Mouse (Mus musculus) R1 (cell line): ENCODE measurements around the gene Hoxd12.
A peak's percentile ranks its signal among the peaks of the same experiment; 100 is the strongest.

Experiments used
- DNase-seq: peaks from one replicate; pipeline ENCODE4 v3.0.0-alpha.2; 2018; ENCODE audit warnings: low read depth, low spot score

Gene Hoxd12

GRCm38 (mm10) chr2:74674881-74675665 is at the start of gene Hoxd12:
Hoxd12 (plus strand) TSS chr2:74675013.
- peak; percentile 39 for DNase-seq

GRCm38 (mm10) chr2:74635412-74635811 is 39.4 kb upstream of the Hoxd12 start:
- DNase-seq = peak; percentile 56

GRCm38 (mm10) chr2:74642431-74642830 is 32.4 kb upstream of the Hoxd12 start:
- DNase-seq = no peak

- no peak for DNase-seq
Measured at GRCm38 (mm10) chr2:74645631-74646030, 29.2 kb upstream of the Hoxd12 start.

- no peak for DNase-seq
Measured at GRCm38 (mm10) chr2:74647082-74647864, 27.5 kb upstream of the Hoxd12 start.

GRCm38 (mm10) chr2:74652996-74653340 is 21.8 kb upstream of the Hoxd12 start:
- DNase-seq = no peak

- DNase-seq = no peak
Measured at GRCm38 (mm10) chr2:74653781-74654535, 20.9 kb upstream of the Hoxd12 start.

GRCm38 (mm10) chr2:74654743-74655419 is 19.9 kb upstream of the Hoxd12 start:
- peak; percentile 36 for DNase-seq

- peak; percentile 49 for DNase-seq
Measured at GRCm38 (mm10) chr2:74655420-74655781, 19.4 kb upstream of the Hoxd12 start.

- DNase-seq = peak; percentile 50
Measured at GRCm38 (mm10) chr2:74655821-74656631, 18.8 kb upstream of the Hoxd12 start.

- DNase-seq = no peak
Measured at GRCm38 (mm10) chr2:74656632-74657021, 18.2 kb upstream of the Hoxd12 start.

GRCm38 (mm10) chr2:74657251-74658023 is 17.4 kb upstream of the Hoxd12 start:
- DNase-seq = peak; percentile 54

GRCm38 (mm10) chr2:74658024-74658666 is 16.7 kb upstream of the Hoxd12 start:
- peak; percentile 37 for DNase-seq

- peak; percentile 66 for DNase-seq
Measured at GRCm38 (mm10) chr2:74658667-74659371, 16.0 kb upstream of the Hoxd12 start.

GRCm38 (mm10) chr2:74659507-74660005 is 15.3 kb upstream of the Hoxd12 start, which contains the start of gene Evx2:
Evx2 (minus strand) TSS chr2:74659557.
- DNase-seq = peak; percentile 29

GRCm38 (mm10) chr2:74660421-74661375 is 14.1 kb upstream of the Hoxd12 start:
- no peak for DNase-seq

- peak; percentile 46 for DNase-seq
Measured at GRCm38 (mm10) chr2:74661685-74662084, 13.1 kb upstream of the Hoxd12 start.
